Mouse (Mus musculus) brain, embryonic 14.5 days (tissue): ENCODE measurements around the gene Sspo. TPM values are rescaled to one million over a fixed set of nuclear protein-coding genes. Genes with fewer than 3 reads are reported as not detected.

Source experiments
- DNase-seq: peaks from one replicate; pipeline ENCODE4 v3.0.0-alpha.2; 2011; ENCODE audit warnings: low read depth
- CTCF ChIP-seq: fragments of 200-500 bp; IDR thresholded peaks from 2 replicates; pipeline ENCODE4 v1.5.1; 2012; ENCODE audit warnings: inconsistent platforms, mild to moderate bottlenecking, moderate library complexity, borderline replicate concordance; ENCODE audit not compliant: insufficient read depth, insufficient read length; ENCODE audit errors: extremely low read depth
- POLR2A ChIP-seq: fragments of 200-500 bp; IDR thresholded peaks from 2 replicates; pipeline ENCODE4 v1.6.1; 2012; ENCODE audit warnings: mild to moderate bottlenecking, inconsistent platforms, borderline replicate concordance; ENCODE audit not compliant: poor library complexity, insufficient read depth, insufficient read length, severe bottlenecking; ENCODE audit errors: extremely low read depth
- polyA plus RNA-seq: library from polyadenylated mRNA; depleted of rRNA; stranded (reverse); fragments of >200 nt; gene quantifications from 2 replicates; pipeline ENCODE4 v1.2.3, GENCODE M21; 2012

The Sspo gene
- polyA plus RNA-seq, 1 experiment: 1.3 TPM

- no peak for DNase-seq
- TF ChIP-seq POLR2A: no peak
- no peak for TF ChIP-seq CTCF
Observed at GRCm38 (mm10) chr6:48466715-48467114, 18.7 kb downstream of the Sspo start.

GRCm38 (mm10) chr6:48467490-48467889 lies 19.5 kb downstream of the Sspo start:
- no peak for DNase-seq
- TF ChIP-seq POLR2A (no peak), CTCF (no peak)

DNA sequence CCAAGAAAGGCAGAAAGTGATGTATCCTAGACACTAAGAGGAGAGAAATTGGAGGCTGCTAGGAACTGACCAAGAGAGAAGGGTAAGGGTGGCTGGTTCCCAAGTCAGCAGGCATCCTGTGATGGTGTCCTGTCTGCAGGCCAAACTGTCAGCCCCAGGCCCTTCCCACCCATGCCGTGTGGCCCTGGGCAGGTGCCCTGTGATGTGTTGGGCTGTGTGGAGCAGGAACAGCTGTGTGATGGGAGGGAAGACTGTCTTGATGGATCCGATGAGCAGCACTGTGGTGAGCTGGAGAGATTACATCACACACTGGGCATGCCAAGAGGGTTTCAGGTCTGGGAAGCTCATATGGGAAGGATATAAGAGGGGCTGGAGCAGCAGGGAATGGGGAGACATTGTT lies 22.7 kb downstream of the Sspo start:
- DNase-seq: no peak
- TF ChIP-seq POLR2A: no peak
- TF ChIP-seq CTCF: no peak

GRCm38 (mm10) chr6:48478446-48478845 lies 30.4 kb downstream of the Sspo start:
- DNase-seq: no peak
- TF ChIP-seq POLR2A: no peak
- TF ChIP-seq CTCF: no peak

DNA sequence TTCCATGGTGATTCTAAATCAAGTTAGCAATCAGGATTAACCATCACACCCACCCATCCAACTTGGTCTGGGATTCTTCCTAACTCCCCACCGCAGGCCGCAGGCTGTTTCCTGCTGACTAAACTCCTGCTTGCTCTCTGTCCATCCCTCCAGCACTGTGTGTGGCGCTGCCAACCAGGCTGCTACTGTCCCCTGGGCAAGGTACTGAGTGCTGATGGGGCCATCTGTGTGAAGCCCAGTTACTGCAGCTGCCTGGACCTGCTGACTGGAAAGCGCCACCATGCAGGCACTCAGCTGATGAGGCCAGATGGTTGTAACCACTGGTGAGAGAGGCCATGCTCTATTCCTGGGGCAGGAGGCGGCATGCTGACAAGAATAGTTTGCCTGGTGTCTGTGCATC lies 34.5 kb downstream of the Sspo start:
- no peak for TF ChIP-seq CTCF
- no peak for DNase-seq

DNA sequence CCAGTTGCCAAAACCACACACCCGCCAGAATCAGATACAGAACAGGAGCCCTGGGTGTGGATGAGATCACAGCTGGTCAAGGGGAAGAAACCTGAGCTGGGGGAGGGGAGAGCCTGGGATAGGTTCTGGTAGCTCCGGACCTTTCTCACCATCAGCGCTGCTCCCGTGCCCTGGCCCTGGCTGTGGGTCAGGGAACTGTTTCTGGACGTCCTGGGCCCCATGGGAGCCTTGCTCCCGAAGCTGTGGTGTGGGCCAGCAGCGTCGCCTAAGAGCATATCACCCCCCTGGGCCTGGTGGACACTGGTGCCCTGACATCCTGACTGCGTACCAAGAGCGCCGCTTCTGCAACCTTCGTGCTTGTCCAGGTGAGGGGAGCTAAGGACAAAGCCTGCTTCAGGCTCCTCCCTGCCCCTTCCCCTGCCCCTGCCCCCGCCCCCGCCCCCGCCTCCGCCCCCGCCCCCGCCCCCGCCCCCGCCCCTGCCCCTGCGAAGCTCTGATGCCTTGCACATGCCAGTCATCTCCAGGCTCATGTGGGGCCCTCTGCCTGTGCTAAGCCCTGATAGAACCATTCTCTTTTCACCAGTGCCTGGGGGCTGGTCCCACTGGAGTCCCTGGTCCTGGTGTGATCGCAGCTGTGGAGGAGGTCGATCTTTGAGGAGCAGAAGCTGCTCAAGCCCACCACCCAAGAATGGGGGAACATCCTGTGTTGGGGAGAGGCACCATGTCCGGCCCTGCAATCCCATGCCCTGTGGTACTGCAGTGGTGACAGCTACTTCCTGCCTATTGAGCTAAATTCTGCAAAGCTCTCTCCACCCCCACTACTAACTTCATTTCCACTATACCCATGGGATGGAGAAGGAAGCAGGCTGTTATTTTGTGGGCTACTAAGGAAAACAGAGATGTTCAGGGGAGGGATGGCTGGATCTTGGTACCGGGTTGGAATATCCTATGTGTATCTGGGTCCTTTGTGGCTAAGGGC lies 40.0 kb downstream of the Sspo start:
- no peak for TF ChIP-seq CTCF
- no peak for TF ChIP-seq POLR2A
- no peak for DNase-seq

DNA sequence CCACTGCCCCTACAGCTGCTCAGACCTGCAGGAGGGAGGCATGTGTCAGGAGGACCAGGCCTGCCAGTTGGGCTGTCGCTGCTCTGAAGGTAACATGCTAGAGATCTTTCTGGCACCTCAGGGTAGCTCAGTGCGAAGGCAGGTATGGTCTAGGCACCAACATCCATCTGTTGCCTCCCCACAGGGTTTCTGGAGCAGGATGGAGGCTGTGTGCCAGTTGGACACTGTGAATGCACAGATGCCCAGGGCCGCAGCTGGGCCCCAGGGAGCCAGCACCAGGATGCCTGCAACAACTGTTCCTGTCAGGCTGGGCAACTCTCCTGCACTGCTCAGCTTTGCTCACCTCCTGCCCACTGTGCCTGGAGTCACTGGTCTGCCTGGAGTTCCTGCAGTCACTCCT lies 41.7 kb downstream of the Sspo start:
- no peak for TF ChIP-seq CTCF
- no peak for TF ChIP-seq POLR2A
- peak; percentile 27 for DNase-seq

GRCm38 (mm10) chr6:48491361-48491760 lies 43.3 kb downstream of the Sspo start:
- DNase-seq: no peak
- no peak for TF ChIP-seq POLR2A
- TF ChIP-seq CTCF: no peak

DNA sequence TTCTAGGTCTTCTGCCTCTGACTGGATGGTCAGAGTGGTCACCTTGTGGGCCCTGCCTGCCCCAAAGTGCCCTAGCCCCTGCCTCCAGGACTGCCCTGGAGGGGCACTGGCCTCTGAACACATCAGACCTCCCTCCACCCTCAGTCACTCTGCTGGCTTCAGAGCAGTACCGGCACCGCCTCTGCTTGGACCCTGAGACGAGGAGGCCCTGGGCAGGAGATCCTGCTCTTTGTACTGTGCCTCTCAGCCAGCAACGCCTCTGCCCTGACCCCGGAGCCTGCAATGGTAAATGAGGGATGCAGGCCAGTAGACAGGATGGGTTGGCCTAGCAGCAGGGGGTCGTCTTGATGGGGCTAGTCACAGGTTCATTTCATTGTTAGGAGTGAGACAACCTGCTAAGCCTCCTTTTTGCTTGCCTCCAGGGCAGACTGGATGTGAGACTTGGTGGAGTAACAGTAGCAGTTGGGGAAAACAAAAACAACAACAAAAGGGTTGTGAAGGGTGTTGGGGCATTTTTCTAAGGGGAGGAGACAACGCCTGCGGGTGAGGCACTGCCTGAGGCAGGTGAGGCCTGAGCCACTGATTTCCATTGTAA lies 45.2 kb downstream of the Sspo start:
- DNase-seq: no peak
- TF ChIP-seq POLR2A (no peak), CTCF (no peak)

- no peak for DNase-seq
- TF ChIP-seq POLR2A (no peak), CTCF (no peak)
Observed at GRCm38 (mm10) chr6:48497521-48497920, 49.5 kb downstream of the Sspo start.

DNA sequence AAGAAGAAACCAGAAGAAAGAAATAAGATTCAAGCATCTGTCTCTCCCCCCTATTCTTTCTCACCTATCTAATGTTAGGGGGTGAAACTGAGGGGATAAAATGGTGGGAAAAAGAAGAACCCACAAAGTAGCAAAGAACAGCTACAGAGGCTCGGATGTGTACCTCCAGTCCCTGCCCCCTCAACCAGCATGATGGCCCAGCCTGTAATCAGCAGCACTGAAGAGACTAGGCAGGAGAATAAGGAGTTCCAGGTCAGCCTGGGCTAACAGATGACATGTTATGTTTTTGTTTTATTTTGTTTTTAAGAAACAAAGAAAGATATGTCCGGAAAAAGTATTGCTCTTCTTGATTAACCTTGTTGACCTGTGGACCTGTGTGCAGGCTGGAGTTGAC lies 55.8 kb downstream of the Sspo start:
- no peak for DNase-seq
- TF ChIP-seq POLR2A (no peak), CTCF (no peak)
